Mouse (Mus musculus) natural killer cell, adult 2 months (primary cell): ENCODE results near the gene Dguok.

ENCODE experiments used
- DNase-seq, 2 experiments: peaks; one replicate each; pipeline ENCODE4 v3.0.0; 2022; ENCODE audit warnings: low spot score in 2 of 2

Gene Dguok

GRCm38 (mm10) chr6:83432966-83433365 is 73.8 kb downstream of the Dguok start:
- DNase-seq: no peak
